Mouse (Mus musculus) frontal cortex, adult (tissue): ENCODE data around the gene Fbxw5.
A peak's percentile ranks its signal among the peaks of the same experiment; 100 is the strongest.

Experiments used
- ATAC-seq: cut with Nextera tagmentation; 2 replicates; pipeline ENCODE4 v1.9.2; 2017; ENCODE audit warnings: mild to moderate bottlenecking, moderate library complexity, mixed read lengths; ENCODE audit not compliant: low TSS enrichment

Fbxw5 gene

DNA sequence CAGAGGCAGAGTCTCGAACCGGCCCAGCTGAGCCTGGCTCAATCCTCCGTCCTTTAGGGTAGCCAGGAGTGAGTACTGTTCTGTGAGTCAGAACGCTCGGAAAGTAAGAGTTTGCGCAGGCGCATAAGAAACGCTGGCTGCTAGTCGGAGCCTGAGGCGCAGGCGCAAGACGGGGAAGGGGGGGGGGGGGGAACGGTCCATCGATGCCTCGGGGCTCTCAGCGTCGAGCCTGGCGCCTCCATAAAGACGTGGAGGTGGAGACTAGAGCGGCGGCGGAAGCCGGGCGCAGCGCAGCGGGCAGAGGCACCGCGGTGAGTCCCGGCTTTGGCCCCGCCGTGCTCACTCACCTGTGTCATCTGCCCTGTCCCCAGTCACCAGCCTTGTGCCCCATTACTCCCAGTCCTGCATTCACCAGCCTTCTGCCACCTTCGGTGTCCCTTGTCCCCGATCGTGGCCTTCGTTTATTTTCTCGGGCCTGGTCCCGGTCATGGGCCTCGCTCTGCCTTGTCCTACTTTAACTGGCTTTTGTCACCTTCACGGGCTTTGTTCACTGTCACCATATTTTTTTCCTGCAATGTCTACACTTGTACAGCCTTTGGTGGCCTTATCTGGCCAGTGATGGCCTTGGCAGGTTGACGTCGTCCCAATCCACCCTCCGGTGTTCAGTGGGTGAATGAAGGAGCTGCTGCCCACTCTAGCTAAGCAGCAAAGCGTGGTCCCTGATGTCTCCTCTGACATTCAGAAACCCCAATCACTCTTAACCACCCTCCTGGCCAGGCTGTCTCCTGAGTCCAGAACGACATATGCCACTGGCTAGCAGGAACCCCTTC lies at the start of gene Fbxw5:
Gene Fbxw5 (plus strand): TSS at position 175 of the 830 bp plus-strand sequence.
- ATAC-seq: peak; percentile 91

DNA sequence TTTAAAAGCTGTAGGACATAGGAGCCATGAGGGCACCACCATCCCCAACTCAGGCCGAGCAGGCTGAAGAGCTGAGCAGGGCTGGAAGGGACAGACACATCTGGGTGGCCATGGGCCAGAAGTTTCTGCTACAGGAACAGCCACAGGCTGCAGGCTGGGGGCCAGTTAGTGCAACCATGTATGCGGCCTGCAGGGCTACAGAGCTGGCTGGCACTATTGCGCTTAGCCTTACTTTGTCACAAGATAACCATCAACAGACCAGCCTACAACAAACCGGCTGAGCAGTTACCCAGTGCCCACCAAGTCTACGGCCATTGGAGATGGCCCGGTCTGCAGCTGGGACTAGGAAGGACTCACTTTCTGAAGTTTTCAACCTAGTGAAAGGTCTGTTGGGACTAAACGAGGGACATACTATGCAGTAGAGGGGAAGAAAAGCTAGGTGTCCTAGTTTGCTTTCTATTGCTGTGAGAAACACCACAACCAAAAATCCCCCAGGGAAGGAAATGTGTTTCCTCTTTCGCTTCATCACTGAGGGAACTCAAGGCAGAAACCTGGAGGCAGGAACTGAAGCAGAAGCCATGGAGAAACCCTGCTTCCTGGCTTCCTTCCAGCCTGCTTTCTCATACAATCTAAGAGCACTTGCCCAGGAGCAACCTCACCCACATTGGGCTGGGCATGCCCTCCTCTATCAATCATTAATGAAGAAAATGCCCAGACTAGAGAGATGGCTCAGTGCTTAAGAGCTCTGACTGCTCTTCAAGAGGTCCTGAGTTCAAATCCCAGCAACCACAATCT lies 49.5 kb upstream of the Fbxw5 start:
- no peak for ATAC-seq

DNA sequence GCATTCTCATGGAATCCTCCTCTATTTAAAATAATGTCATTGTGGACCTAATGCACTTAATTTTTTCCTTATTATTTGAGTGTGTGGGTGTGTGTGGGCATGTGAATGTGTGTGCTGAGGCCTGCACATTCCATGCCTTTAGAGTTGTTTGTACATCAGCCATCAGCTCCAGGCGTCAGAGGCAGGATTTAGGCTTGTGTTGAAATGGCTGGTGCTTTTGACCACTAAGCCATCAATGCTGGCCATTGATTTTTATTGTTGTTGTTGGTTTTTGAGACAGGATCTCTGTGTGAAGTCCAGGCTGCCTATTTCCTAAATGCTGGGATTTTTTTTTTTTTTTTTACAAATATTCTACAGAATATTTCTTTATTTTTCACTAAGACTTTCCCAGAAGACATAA lies 47.6 kb upstream of the Fbxw5 start:
- ATAC-seq: no peak

DNA sequence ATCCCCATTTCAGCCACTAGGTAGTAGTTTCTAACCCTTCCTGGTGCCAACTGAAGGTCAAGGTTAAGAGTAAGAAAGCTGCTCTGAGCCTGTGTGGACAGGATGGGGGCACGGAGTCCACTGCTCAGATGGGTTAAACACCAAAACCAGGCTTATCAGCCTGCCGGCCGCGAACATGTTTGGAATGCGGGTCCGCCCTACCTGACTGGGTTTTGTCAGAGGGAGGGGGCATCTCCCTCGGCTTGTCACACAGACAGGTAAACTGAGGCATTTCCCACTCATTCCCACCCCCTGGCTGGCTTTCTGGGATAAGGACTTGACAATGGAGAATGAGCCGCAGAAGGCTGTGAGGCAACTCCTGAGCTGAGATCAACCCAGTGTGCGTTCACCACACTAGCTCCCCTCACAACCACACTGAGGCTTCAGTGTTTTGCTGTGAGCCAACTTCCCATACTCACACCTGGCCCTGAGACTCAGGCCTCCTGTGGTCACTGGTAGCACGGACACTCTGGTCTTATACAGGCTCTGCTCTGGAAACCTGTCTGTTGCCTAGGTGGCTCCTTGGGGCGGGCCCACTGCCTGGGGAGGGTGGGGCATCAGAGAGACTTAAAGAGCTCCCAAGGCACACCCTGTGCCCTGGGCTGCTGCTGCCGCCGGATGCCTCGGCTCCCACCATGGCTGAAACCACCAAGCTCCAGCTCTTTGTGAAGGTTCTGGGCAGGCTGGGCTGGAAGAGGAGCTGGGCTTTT lies 44.2 kb upstream of the Fbxw5 start, which contains the start of gene Clic3:
Gene Clic3 (plus strand): TSS at position 634 of the 749 bp plus-strand sequence.
- no peak for ATAC-seq

DNA sequence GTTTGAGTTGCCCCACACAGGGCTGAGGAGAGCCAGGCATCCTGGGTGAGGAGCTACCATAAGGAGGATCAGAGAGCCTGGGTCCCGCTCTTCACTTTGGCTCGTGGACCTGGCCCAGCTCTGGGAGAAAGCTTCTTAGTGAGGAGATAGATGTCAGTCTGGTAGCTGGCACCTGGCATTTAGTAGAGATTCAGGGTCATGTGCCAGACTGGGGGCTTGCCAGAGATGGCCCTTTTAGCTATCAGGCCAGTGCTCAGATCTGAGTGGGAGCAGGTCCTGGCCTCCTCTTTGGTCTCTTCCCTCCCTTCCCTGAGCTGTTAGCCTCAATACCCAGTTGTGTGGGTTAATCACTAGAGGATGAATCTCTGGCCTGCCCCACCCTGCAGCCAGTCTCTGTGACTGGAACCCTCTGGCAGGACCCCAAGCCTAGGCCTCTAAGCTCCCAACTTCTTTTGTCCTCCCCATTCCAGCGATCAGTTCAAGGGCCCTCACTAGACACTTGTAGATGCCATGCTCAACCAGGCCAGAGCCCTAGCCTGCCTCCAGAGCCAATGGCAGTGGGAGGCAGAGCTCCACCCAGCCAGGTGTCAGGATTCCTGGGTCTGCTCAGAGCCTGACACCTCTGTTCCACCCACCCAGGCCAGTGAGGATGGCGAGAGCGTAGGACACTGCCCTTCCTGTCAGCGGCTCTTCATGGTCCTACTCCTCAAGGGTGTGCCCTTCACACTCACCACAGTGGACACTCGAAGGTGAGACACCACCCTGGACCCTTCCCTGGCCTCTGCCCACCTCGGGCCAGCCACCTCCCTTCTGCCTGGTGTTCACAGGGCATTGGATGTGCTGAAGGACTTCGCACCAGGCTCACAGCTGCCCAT lies 43.3 kb upstream of the Fbxw5 start:
- ATAC-seq: no peak

DNA sequence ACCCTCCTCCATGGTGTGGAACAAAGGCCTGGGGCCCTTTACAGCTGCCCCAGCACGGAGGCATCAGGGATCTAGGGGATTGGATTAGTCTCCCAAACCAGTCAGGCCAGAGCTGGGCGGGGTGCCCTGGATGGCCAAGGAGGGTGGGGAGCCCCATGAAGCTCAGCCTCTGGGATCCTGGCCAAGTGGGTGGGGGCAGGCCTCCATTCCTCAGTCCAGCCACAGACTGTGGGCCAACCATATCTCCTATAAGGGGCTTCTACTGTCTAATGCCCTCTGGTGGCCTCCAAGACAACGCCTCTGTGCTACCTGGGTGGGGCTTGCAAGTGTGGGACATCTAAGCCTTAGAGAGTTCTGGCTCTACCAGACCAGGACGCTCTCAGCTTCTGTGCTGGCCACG lies 41.6 kb upstream of the Fbxw5 start:
- no peak for ATAC-seq

DNA sequence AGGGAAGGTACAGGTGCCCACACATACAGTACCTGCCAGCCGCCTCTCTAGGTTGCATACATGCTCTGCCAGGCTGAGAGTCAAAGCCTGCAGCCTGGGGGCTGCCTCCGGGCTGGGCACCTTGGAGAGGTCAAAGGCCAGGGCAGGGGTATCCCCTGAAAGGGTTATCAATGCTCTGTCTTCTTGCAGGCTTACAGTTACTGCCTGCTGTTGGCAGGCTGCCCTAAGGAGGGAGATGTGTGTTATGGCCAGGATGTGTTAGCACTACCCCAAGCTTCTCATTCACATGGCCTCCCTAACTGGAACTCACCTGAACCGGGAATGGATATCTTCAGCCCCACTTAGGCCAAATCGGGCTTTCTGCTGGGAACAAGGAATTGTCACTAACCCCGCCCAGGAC lies 40.4 kb upstream of the Fbxw5 start:
- ATAC-seq: no peak

DNA sequence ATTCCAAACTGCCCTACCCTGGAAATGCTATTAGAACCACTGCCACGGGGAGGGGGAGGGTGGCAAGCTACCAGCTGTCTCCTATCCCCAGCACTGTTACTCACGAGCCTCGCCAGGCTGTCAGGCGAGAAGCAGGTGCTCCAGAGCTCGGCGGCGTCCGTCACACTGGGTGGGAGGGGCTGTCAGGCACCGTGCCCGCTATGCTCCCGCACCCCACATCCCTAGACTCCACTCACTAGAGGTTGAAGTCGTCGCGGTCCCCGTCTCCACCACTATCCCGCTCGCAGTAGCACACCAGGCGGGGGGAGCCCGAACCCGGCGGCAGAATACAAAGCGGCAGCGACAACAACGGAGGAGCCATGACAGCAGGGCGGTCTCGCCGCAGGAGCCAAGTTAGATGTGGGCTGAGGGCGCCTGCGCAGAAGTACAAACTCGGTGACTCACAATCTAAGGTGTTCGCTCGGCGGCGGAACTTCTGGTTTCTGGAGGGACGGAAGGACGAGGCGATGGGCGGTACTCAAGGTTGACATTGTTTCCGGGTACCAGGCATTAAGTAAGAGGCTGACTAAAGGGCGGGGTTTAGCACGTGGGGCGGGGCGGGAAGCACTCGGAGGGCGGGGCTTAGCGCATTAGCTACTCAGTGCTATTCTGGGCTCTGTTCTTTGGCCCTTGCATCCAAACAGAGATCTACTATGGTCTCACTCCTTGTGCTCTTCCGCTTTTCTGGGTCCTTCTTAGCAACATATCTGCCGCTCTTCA lies 39.8 kb upstream of the Fbxw5 start, which contains the start of gene Paxx:
Gene Paxx (minus strand): TSS at position 544 of the 759 bp plus-strand sequence.
- ATAC-seq: peak; percentile 88

DNA sequence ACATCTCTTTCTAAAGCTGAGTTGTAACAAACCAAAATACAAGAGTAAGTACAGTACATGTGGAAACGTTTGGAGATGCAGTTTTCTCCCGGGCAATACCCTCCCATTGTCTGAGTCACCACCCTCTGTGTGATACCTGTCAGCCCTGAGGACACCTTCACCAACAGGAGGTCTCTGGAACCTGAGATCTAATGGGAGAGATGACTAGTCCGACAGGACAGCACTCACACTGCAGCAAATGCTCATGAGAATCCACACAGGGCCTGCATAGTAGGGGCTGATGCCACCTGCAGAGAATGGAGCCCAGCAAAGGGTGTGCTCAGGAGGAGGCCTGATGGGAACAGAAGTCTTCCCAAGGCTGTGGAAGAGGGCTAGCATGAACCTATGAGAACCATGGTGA lies 39.1 kb upstream of the Fbxw5 start:
- ATAC-seq: no peak

DNA sequence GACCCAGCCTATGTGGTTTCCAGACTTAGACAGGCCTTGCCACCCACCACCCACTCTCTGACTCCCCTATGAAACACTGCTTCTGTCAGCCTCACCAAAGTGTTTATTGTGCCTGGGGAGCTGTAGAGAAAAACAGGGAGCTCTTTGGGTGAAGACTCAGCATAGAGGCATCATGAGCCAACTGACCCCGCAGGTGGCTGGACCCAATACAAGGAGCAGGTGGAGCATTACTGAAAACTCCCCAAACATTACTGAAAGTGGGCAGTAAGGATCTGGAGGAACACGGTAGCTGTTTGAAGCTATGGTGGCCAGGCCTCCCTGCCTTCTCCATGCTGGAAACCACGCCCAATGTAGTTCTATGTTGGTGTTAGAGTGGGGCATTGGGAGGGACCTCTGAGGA lies 36.9 kb upstream of the Fbxw5 start:
- no peak for ATAC-seq

DNA sequence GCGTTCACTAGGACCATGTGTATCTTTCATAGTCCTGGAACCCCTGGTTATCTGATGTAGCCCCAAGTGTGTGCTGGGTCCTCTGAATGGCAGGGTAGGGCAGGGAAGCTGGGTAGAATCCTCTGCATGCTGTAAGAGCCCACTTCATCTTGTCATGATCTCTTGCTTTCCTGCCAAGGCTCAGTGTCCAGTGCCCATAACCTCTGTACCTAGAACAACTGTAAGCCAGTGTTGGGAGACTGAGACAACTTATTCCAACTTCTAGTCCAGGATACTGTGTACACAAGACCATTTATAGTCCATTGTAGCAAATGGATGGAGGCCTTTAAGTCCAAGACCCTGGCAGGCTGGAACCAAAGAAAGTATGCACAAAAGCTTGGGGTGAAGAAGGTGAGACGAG lies 35.3 kb upstream of the Fbxw5 start:
- no peak for ATAC-seq

DNA sequence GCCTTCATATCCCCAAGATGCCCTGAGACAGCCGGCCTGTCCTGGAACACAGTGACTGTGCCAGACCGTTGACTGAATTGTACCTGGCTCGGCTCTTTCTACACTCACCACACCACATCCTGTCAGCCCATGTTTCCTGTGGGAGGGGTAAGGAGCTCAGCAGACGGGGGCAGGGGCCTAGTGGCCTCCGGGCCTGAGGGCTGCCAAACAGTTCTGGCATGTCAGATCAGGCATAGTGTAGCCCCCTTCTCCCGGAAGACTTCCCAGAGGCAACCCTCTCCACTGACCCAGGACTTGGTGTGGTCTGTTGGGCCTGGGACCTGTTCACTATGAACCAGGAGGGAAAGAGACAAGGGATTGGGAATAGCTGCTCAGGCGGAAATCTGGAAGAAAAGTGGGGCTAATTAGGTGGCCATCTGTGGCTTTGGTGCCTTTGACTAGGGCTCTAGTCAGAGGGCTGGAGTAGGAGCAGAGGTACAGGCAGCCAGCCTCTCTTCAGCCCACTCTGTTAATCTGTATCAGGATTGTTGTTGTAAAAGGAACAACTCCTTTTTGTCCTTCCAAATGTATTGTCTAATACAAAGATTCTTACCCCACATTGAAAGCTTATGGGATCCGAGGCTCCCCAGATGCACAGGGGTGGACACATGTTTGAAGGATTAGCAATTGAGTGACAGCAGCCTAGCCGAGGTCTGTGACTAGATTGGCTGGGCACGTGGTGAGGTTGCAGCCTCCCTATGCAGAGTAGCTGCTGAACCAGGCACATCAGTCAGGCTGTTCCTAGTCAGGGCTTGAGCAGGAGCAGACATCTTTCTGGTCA lies 34.5 kb upstream of the Fbxw5 start:
- ATAC-seq: no peak

DNA sequence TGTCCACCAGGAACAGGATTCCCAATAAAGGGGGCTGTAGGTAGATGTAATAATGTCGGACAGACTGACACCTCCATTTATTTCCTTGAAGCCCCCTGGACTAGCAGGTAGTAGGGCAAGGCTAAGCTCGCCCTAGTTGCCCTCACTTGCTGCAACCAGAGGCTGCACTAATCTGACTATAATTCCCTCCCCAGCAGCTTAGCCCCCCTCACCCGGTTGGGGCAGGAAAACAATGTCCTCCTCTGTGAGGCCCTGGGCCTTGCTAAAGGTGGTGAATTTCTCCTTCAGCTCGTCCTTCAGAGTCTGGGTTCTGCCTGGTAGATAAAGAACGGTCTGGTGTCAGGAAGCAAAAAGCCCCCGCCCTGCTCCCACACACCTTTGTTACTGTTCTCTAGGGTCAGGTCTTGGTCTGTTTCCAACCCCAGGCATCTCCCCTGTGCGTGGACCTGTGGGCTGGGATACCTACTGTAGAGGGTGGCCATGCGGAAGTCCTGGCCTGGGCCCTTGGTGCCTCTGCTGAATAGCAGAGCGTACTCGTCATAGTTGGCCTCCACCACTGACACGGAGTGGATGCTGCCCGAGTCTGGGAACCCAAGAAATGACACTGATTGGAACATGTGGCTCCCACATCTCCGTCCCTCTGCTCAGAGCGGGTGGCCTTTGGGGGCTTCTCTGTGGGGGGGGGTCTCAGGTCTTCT lies 32.8 kb upstream of the Fbxw5 start:
- no peak for ATAC-seq

DNA sequence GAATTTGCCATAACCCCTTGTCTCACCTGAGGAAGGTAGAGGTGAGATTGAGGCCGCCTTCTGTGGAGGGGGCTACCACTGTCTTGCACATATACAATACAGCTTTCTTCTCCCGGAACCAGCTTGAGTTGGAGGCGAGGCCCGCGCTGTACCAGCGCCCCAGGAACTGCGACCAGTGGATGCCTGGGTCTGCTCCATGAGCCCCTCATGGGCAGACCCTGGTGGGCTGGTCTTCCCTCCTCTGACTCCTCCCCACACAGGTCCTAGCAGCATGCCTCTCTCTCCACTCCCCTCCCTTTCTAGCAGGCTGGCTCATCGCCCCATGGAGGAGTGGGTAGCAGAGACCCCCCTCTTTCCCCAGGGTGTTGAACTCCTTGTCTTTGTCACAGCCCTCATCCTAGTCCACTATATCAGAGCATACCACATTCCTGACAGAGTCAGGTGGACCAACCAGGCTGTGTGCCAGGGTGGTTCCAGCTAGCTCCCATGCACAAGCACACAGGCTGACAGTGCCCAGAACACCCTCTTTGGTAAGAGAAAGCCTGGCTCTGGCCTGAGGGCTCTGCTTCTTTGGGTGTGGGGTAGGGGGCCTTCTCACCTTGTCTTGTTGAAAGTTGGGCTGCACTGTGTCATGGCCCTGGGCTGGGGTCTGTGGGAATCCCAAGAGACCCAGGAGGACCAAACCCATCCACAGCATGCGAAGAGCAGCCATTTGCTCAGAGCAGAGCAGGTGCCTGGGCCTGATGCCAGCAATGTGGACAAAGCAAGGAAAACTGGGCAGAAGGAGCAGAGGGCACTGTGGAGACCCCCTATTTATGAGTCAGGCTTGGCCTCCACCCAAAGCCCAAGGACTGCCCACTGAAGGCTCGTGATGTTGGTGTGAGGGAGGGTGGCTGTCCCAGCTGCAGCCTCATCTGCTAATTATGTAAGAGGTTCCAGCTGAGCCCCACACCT lies 31.3 kb upstream of the Fbxw5 start:
- ATAC-seq: peak; percentile 39

DNA sequence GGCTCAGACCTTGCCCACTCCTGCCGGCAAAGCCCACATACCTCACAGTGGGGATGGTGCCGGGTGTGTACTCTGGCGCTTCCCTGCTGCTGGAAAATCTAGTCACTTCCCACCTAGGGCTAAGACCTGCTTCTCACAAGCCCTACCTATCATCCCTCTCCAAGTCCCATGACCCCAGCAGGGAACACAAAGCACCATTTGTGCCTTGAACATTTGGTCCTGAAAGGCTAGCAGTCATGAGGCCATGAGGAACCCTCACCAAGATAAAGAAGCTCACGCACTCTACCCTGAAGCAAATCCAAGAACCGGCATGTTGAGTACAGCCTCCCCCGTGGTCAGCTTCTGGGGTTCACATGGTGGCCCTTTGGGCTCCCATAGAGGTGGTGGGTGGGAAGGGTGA lies 30.6 kb upstream of the Fbxw5 start, which contains the start of gene Ptgds:
Gene Ptgds (minus strand): TSS at position 78 of the 400 bp plus-strand sequence.
- no peak for ATAC-seq

DNA sequence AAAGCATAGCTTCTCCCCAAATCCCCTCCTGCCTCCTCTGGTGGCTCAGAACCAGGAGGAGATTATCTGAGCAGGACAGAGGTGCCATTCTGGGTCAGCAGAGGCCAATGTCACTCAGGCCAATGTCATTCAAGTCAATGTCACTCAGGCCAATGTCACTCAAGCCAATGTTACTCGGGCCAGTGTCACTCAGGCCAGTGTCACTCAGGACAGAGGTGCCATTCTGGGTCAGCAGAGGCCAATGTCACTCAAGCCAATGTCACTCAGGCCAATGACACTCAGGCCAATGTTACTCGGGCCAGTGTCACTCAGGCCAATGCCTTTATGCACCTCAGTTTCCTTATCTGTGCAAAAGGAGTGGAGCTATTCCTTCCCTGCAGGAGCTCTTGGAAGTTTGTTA lies 28.0 kb upstream of the Fbxw5 start:
- no peak for ATAC-seq

DNA sequence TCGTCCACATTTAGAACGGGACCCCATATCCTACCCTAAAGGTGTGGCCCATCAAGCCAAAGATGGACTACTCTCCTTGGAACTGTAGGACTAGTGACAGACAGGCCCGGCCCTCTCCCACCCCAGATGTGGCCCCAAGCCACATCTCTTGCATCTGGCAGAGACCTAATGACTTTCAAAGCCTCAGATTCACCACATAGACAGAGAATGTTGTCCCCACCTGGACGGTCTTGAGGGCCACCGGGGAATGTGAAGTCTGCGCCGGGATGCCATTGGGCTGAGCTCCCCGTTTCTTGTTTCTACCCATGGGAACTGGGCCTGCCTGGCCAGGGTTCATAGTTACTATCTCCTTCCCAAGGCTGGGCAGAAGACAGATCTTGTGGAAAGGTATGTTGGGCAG lies 23.0 kb upstream of the Fbxw5 start:
- no peak for ATAC-seq
